Mouse (Mus musculus) cerebellum, adult (tissue): ENCODE data around the gene Gm10271.

ENCODE experiments used
- ATAC-seq: cut with Nextera tagmentation; 2 replicates; pipeline ENCODE4 v1.9.2; 2017; ENCODE audit warnings: mild to moderate bottlenecking, moderate library complexity, mixed read lengths; ENCODE audit not compliant: insufficient number of reproducible peaks, low FRiP score, low TSS enrichment

The Gm10271 gene

GRCm38 (mm10) chr10:116908901-116909642 is 63.3 kb downstream of the Gm10271 start:
- ATAC-seq = no peak
